Mouse (Mus musculus) intestine, postnatal 0 days (tissue): ENCODE measurements at regions not wholly inside any gene's neighbourhood (a gene's known extent, or its start where the extent isn't known, plus 50 kb on each side); places are given as distances from the start of the nearest gene placed in this dataset.
A peak's percentile ranks its signal among the peaks of the same experiment; 100 is the strongest.

ENCODE experiments used
- ATAC-seq: fragments of 200-750 bp; cut with Nextera tagmentation; 2 replicates; pipeline ENCODE4 v1.8.0; 2017; ENCODE audit warnings: mild to moderate bottlenecking, moderate TSS enrichment, moderate library complexity
- H3K27ac ChIP-seq: fragments of 300-500 bp; sonication (generic); 2 replicates; pipeline ENCODE4 v1.5.1; 2014; ENCODE audit warnings: mild to moderate bottlenecking, low read depth, low read length, moderate library complexity
- H3K27me3 ChIP-seq: fragments of 300-500 bp; sonication (generic); replicated peaks from 2 replicates; pipeline ENCODE4 v1.6.1; 2014; ENCODE audit warnings: low read length, mixed read lengths; ENCODE audit not compliant: control insufficient read depth, insufficient read depth
- H3K36me3 ChIP-seq: fragments of 300-500 bp; sonication (generic); 2 replicates; pipeline ENCODE4 v1.6.1; 2014; ENCODE audit warnings: mild to moderate bottlenecking, moderate library complexity; ENCODE audit not compliant: control insufficient read depth, insufficient read depth
- H3K4me1 ChIP-seq: fragments of 300-500 bp; sonication (generic); replicated peaks from 2 replicates; pipeline ENCODE4 v1.6.1; 2014; ENCODE audit warnings: antibody characterized with exemption, low read length, mixed read lengths; ENCODE audit not compliant: control insufficient read depth, insufficient read depth
- H3K4me2 ChIP-seq: fragments of 300-500 bp; sonication (generic); replicated peaks from 2 replicates; pipeline ENCODE4 v1.6.1; 2014; ENCODE audit warnings: low read depth, mild to moderate bottlenecking, moderate library complexity
- H3K4me3 ChIP-seq: fragments of 300-500 bp; sonication (generic); 2 replicates; pipeline ENCODE4 v1.5.1; 2014; ENCODE audit warnings: low read depth, low read length
- H3K9ac ChIP-seq: fragments of 300-500 bp; sonication (generic); 2 replicates; pipeline ENCODE4 v1.6.1; 2014; ENCODE audit warnings: mild to moderate bottlenecking, low read depth, low read length
- H3K9me3 ChIP-seq: fragments of 300-500 bp; sonication (generic); 2 replicates; pipeline ENCODE4 v1.6.1; 2016; ENCODE audit warnings: mixed run types; ENCODE audit not compliant: control insufficient read depth
- CTCF ChIP-seq: sonication (generic); IDR thresholded peaks from 2 replicates; pipeline ENCODE4 v1.5.1; 2016; ENCODE audit warnings: low read depth, mild to moderate bottlenecking, control low read depth, antibody characterized with exemption, moderate library complexity
- WGBS: fragments of 180-500 bp; shearing (Covaris S2); extraction: QIAGEN DNeasy Blood & Tissue Kit; methylation state at CpG from one replicate; pipeline ENCODE4 v1.1.7; 2014; 5-methylcytosine and 5-hydroxymethylcytosine counted together

GRCm38 (mm10) chr17:88389668-88390461 lies 50.6 kb upstream of the Foxn2 start:
- Histone ChIP-seq H3K4me1 (no peaks in the 10 kb centered on the region), H3K27ac (no peak overlapping the region), H3K9me3 (no peaks in the 10 kb centered on the region), H3K4me2 (no peak overlapping the region), H3K9ac (no peak overlapping the region), H3K36me3 (no peaks in the 10 kb centered on the region), H3K27me3 (no peaks in the 10 kb centered on the region), H3K4me3 (no peak overlapping the region)
- WGBS: 42% methylated on average over 14 of the region's 14 CpGs
- ATAC-seq: peak; percentile 86
- no peak for TF ChIP-seq CTCF
